Mouse (Mus musculus) left cerebral cortex, postnatal 4 days (tissue): ENCODE data around the gene Micu1. TPM values are rescaled to one million over a fixed set of nuclear protein-coding genes. Genes with fewer than 3 reads are reported as not detected.

ENCODE experiments used
- DNase-seq: peaks from one replicate; pipeline ENCODE4 v3.0.0-alpha.2; 2022
- intact Hi-C: fragments of 180-260 bp; cut with DNase I; formaldehyde crosslinking; loops from one replicate; pipeline ENCODE4 v1.15.1; 2025
- total RNA-seq, 2 experiments: library from RNA; stranded (reverse); gene quantifications; 2 replicates each; pipeline ENCODE4 v1.2.3; 2021

Gene Micu1
- total RNA-seq, 2 experiments from 2014 or later = 59.2 to 62.6 TPM

DNA sequence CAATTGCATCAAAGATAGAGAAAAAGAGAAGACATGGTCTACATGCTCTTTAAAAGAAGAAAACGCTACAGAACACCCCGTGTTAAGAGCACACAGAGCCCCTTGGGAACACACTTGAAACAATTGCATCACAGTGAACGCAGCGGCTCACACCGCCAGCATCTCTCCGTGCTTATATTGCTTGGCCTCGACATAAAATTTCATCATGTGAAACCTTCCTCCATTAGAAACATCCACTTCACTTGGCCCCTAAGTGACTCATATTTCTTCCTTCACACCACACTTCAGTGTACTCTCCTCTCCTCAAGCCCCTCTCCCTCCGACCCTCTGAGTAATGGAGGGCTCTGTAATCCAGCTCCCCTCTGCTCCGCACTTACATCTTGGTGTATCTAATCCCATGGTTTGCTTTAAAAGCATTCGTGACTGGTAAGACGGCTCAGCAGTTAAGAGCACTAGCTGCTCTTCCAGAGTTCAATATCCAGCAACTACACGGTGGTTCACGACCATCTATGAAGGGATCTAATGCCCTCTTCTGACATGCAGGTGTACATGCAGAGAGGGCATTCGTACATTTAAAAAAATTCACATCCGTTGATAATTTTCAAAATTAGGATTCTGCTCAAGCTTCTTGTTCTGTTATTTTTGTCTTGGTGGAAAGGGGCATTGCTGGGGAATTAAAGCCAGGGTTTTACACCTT is 175.3 kb downstream of the Micu1 start:
- intact Hi-C loops = no loop called here
- no peak for DNase-seq

DNA sequence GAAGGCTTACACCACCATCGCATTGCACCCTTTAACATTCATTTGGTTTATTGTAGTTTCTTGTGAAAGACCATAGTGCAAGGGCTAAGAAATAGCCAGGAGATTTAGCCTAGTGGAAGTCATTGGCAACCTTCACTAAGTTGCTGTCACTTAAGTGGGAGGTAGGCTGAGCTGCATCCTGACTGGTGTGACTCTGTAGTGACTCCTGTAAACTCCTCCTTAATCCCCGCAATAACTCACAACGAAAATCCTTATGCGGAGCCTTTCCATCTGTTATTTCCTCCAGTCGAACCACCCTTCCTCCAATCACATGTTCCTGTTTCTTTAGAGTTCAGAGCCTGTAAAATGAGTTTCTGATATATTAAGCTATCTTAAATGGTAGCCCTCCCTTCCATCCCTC is 176.5 kb downstream of the Micu1 start:
- DNase-seq = no peak

DNA sequence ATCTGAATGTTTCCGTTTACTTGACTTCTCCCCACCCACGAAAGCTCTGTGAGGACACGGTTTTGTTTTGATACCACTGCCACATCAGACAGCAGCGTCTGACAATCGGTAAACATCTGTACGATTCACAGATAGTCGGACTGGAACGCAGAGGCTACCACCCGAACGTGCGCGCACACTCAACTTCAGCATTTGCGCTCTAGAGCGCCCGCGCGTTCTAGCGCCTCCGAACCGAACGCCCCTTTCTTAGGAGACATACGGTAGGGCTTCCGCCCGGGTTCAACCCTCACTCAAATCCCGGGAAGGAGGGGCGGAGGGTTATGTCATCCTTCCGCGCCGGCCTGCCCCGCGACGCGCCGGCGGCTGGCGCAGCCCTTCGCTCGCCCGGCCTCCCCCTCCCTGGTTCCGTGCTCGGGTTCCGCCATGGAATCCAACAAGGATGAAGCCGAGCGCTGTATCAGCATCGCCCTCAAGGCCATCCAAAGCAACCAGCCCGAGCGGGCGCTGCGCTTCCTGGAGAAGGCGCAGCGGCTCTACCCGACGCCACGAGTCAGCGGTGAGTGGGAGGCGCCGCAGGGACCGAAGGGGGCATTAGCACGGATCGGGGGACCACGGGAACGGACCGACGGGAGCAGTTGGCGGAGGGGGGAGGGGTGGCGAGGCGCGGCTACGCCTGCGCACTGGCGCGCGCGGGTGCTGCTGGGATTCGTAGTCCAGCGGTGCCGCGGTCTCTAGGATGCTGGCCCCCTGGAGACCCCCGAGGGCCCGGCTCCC is 177.2 kb downstream of the Micu1 start, which contains the start of gene Dnajb12:
Gene Dnajb12, plus strand, starts transcription at position 302 of the 774 bp plus-strand sequence.
- peak; percentile 95 for DNase-seq
- intact Hi-C loops = no loop called here

More for the DNA sequence above, 176.5 kb downstream of the Micu1 start:
- intact Hi-C loops = no loop called here

DNA sequence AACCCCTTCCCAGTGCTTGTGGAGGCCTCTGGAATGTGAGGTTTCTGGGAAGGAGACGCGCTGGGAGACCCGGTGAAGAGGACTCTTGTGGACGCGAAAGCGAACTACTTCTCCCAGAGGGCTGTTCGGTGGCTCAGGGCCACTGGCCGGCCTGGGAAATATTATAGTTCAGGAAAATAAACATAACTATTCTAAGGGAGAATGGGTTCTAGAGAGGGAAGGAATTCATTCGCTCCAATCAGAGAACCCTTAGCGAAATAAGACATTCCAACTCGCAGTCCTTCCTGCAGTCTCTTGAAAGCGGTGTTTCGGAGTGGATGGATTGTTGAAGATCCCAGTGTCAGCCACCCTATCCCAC is 177.7 kb downstream of the Micu1 start:
- intact Hi-C loops = no loop called here
- no peak for DNase-seq

DNA sequence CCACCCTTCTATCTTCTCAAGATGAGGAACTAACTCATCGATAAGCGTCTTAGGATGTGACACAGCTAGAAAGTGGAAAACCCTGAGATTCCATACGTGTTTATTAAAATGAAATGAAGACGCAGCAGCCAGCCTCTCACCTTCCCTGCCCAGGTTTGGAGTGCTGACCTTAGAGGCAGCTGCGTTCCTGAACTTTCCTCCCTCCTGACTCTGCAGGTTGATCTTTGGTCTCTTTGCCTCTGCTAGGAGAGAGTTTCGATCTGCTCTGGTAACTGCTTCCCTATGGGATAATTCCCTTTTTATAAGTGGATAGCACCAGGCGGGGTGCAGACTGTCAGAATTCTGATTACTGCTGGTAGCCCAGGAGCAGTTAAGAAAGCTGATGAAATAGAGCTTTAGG is 178.6 kb downstream of the Micu1 start:
- intact Hi-C loops = no loop called here
- no peak for DNase-seq

DNA sequence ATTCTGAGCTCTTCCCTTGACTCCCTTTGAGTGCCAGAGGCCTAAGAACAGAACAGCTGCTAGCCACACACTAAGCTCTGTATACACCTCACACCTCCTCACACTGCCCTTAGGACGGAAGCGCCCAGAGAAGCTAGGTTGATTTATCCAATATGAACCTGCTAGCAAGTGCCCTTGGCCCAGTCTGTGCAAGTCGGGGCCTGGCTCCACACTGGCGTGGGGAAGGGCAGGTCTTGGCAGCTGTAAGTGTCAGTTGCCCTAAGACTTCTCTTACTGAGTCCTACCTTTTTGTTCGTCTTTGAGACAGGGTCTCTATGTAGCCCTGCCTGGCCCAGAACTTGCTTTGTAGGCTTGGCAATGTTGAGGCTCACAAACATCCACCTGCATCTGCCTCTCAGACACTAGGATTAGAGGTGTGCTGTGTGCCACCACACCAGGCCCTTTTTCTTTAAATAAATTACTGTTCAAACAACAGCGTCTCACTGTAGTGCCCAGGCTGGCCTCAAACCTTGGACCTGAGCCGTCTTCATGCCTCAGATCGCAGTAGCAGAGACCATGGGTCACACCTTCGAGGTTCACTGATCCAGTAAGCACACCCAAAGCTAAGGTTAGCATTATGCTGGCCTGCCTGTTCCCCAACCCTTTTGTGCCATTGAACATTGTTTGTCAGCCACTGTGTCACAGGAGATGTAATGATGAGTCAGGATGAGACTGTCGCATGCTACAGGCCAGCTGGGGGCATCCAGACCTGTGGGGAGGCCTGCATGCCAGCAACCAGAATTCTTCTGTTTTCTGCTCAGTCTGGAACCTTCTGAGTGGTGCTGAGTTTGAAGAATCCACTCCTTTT is 182.3 kb downstream of the Micu1 start:
- no peak for DNase-seq
- intact Hi-C loops = no loop called here

DNA sequence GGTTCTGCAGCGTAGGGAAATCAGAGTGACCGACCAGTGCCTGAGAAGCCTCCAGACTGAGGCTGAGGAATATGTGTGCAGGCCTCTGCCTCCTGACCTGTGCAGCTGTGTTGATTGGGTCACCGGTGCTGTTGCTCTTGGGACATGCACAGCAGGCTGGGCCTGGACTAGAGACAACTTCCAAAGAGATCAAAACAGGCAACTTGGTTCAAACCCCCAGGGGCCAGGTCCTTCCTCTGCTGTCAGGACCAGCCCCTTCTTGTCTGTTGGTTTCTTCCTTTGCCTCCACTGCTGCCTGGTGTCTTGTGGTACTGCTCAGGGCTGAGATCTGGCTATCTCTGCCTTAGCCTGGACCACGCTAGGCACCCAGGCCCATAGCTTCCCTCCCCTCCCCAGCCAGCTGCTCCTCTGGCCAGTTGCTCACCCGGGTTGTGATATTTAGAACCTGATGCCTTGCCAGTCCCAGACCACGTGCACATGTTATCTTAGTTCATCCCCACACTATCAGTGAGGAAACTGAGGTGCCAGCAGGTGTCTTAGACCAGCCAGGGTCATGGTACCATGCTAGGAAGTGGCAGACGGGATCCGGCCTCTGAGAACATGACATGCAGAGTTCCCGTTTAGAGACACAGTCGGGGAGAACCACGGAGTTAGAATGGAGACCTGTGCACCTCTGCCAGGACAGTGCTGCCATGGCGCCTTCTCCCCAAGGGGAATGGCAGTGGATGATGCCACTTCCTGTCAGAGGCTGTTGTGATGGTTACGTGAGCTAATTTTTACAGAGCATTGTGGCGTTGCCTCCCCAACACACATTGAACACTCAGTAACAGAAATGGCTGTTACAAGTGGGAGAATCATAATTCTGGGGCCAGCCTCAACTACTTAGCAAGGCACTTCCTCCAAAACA is 183.2 kb downstream of the Micu1 start:
- intact Hi-C loops = no loop called here
- no peak for DNase-seq

DNA sequence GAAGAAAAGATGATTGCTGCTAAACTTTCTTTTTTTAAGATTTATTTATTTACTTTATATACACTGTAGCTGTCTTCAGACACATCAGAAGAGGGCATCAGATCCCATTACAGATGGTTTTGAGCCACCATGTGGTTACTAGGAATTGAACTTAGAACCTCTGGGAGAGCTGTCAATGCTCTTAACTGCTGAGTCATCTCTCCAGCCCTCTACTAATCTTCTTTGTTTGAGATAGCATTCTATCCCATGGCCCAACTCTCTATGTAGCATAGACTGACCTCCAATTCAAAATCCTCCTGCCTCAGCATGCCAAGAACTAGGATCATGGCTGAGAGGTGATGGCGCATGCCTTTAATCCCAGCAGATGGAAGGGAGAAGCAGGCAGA is 183.8 kb downstream of the Micu1 start:
- no peak for DNase-seq

DNA sequence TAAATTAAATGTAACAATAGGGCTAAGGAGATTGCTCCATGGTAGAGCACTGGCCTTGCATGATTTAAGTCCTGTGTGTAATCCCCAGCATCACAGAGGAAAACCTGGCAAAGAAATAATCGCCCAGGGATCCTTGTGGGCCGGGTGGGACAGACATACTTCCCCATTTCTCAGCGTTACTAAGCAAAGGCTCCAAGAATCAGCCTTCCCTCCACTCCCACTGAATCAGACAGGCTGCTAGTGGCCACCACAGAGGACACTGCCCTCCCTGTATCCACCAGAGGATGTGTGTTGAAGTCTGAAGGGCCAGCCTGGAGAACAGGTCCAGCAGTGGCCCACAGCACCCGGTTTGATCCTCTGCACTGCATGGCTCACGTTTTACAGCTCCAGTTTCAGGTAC is 185.2 kb downstream of the Micu1 start:
- intact Hi-C loops = no loop called here

More for the DNA sequence above, 183.8 kb downstream of the Micu1 start:
- intact Hi-C loops = no loop called here

DNA sequence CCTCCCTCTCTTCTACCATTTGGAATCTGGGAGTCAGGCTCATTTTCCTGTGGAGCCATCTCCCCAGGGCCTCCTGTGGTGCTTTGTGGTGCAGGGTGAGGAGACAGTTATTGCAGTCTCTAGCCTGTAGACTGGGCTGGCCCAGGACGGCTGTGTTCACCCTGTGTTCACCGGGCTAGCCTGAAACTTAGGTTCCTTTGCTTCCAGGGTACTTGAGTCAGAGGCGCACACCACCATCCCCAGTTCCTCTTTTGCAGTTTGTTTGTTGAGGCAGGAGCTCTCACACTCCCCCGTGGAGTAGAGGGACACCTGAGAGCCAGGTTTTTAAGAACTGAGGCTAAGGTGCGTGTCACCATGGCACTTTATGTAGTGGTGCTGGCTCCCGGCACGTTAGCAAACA is 187.1 kb downstream of the Micu1 start:
- intact Hi-C loops = no loop called here
- DNase-seq = no peak

More for the DNA sequence above, 185.2 kb downstream of the Micu1 start:
- no peak for DNase-seq

DNA sequence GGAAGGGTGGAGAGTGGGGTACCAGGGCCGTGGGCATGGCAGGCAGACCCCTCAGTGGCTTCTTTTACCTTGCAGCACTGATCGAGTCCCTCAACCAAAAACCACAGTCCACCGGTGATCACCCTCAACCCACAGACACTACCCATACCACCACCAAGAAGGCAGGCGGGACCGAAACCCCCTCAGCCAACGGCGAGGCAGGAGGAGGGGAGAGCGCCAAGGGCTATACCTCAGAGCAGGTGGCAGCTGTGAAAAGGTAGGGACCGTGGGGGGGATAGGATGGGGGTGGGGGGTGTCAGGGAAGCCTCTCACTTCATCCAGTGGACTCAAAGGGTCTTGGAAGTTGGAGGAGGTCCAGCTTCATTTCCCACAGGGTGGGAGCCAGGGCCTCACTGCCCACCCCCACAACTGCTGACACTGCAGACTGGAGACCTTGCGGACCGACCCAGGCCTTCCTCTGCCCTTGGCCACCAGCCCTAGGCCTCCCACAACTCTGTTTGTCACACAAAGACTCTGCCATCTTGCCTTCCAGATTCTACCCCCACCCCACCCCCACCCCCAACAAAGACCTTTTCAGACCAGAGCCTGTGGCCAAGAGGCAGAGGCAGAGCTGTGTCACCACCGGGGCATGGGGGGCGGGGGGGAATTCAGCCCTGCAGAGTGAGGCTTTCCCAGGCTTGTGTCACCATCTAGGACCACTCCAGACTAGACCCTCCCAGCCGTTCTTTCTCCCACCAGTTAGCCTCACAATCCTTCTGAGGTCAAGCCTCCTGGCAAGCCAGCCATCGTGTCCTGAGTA is 187.9 kb downstream of the Micu1 start:
- no peak for DNase-seq
- intact Hi-C loops = loop anchor here (5.0 to 10.0 kb wide), 2 partner anchors 112 to 215 kb away; partner anchors contain the start of genes Anapc16, Ascc1 and Spock2

DNA sequence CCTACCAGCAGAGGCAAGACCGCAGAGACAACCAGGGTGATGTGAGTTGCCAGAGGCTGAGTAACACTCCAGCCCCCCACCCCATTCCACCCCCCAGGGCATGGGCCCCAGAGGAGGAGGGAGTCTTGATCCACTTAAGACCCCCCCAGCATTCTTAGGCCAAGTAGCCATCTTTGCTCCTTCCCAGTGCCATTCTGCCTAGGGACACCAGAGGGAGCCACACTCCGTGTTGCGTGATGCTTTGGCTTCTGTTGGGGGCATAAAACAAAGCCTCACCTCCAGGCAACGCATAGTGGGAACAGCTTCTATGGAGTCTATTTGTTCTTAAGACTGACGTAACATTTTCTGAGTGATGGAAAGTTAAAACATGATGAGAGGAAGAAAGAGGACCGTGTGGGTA is 190.7 kb downstream of the Micu1 start:
- peak; percentile 69 for DNase-seq
- intact Hi-C loops = loop anchor here (5.0 to 10.0 kb wide), 2 partner anchors 109 to 212 kb away; partner anchors contain the start of genes Anapc16, Ascc1 and Spock2

DNA sequence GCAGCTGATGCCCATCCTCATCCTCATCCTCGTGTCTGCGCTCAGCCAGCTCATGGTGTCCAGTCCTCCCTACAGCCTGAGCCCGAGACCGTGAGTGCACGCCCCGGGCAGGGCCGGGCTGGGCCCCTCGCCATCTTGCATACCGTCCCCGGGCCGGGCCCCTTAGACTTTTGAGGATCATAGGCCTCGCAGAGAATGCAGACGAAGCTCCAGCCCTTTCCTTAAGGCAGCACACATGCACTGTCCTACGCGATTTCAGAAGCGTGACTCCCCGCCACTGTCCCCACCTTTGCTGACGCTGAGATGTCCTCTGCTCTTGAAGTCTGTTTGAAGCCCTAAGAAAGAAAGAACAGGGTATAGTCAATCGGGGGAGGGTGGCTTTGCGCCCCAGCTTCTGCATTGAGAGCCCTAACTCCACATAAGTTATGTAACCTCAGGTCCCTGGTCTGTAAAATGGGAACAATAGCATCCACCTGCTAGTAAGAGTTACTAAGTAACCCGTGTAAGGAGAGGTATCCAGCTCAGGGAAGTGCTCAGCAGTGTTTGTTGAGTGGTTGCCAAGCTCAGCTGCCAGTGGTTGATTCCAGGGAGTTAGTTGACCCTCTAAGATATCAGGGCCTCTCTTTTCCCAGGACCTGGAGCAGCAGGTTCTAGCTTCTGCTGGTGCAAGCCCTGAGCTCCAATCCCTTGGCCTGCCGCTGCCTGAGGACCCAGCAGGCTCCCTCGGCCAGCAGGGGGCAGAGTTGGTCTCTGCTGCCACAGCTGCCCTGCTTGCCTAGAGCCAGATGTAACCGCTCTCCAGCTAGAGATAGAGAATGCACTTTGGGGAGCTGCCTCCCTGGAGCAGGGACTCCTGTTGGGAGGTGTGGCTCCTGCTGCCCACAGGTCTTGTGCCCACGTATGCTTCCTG is 192.2 kb downstream of the Micu1 start:
- peak; percentile 78 for DNase-seq
- intact Hi-C loops = loop anchor here (5.0 to 10.0 kb wide), 3 partner anchors 58 to 210 kb away; partner anchors contain the start of genes Anapc16, Ascc1, Ddit4 and Spock2

DNA sequence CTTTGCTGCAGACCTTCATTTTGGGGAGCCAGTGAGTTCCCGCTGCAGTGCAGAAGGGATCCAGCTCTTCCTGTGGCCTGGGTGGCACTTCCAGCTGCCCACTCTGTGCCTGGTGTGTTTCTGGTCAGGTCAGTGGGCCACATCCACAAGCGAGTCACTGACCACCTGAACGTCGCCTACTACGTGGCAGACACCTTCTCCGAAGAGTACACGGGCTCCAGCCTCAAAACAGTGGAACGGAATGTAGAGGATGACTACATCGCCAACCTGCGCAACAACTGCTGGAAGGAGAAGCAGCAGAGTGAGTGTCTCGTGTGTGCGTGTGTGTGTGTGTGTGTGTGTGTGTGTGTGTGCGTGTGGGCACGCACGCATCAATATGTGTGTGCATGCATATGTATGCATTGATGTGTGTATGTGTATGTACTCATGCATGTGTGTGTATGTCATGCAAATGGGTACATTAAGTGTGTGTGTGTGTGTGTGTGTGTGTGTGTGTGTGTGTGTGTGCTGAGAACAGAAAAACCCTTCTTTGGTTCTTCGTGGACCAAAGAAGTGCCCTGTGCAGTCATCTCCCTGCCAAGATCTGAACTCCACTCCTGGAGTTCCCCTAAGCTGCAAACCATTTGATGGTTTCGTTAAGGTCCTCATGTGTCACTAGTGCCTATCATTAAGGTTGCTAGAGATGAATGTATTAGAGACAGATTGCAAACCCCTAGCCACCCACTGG is 193.3 kb downstream of the Micu1 start:
- no peak for DNase-seq
- intact Hi-C loops = loop anchor here (5.0 to 10.0 kb wide), 2 partner anchors 57 to 209 kb away; partner anchors contain the start of genes Ddit4 and Spock2

DNA sequence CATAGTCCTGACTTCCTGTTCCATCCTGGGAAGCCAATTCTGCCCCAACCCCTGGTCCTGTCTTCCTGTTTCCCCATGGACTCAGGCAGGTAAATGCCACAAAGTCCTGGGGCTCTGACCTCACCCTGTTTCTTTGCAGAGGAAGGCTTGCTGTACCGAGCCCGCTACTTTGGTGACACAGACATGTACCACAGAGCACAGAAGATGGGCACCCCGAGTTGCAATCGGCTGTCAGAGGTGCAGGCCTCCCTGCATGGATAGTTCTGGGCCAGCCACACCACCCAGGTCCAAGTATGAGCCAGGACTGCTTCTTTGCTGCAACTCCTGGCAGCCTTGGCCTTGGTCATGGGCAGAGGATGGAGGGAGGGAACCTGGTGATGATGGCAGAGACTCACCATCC is 193.9 kb downstream of the Micu1 start:
- intact Hi-C loops = loop anchor here (5.0 to 10.0 kb wide), 2 partner anchors 56 to 209 kb away; partner anchors contain the start of genes Ddit4 and Spock2
- no peak for DNase-seq

DNA sequence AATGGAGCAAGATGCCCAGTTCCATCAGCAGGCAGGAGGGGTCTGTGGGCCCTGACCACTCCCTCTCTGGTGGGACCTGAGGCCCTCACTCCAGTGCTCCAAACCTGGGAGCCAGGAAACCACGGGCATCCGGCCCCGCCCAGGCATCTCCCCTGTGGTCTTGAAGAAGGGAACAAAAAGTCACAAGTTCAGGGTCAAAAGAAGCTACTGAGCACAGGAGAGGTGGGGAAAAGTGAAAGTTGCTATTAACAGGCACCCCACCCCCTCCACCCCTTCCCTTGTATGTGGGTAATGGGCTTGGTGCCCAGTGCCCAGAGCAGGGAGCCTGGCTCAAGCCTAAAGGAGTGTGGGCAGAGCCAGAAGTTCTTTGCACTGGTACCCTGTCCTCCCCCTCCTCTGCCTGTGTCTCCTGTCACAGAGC is 194.6 kb downstream of the Micu1 start:
- intact Hi-C loops = loop anchor here (5.0 to 10.0 kb wide), 2 partner anchors 55 to 208 kb away; partner anchors contain the start of genes Ddit4 and Spock2
- peak; percentile 85 for DNase-seq

DNA sequence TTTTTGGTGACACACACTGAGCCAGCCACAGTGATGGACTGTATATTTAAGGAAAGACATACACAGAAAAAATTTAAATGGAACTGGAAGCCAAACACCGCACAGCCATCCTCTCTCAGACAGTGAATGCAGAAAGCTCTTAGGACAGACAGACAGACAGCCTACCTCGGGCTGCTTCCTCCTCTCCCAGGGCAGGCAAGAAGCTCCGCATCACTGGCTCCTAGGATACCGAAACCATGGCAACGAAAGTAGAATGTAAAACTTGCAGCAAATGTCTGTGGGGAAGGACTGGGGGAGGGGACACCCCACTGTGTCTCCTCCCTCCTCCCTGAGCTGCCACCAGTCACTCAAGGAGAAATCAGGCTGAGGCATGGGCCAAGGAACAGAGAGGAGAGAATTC is 195.2 kb downstream of the Micu1 start:
- DNase-seq = peak; percentile 61
- intact Hi-C loops = loop anchor here (5.0 to 10.0 kb wide), 2 partner anchors 55 to 207 kb away; partner anchors contain the start of genes Ddit4 and Spock2
